Mouse (Mus musculus): ENCODE results near the gene Jak2. TPM values are rescaled to one million over a fixed set of nuclear protein-coding genes. Genes with fewer than 3 reads are reported as not detected.
A peak's percentile ranks its signal among the peaks of the same experiment; 100 is the strongest.

Gene Jak2
- polyA plus RNA-seq, 1 experiment from 2014 or later = 5.9 TPM

DNA sequence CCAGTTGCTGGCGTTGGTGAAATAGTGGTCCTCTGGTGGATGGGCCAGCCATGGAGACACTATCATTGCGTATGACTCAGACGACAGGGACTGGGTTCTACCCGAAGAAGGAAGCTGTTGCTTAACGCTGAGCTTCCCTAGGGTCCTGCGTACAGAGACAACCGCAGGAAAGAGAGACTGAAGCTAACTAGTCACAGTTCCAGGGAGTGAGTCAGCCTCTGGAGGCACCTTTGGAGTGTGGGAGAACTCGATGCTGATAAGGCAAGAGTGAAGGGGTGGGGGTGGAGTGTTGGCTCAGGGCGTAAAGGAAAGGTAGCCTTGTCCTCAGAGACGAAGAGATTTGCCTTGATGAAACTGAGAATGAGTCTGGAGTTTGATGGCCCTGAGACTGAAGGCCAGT, 10.0 kb upstream of the Jak2 start:
- H3K9ac ChIP-seq (ENCODE audit: low read depth, low read length) = no peak overlapping the region
- H3K27ac ChIP-seq (ENCODE audit: low read length) = 0 out of 2 replicates have a peak overlapping the region, but pooled peaks have one; percentile 34
- WGBS (ENCODE audit: insufficient replicate concordance) = 17% methylated on average over 10 of the region's 10 CpGs
- peaks cover 31% of the 10 kb centered on the region for H3K4me1 ChIP-seq (ENCODE audit: control insufficient read depth, low read depth, low read length)
- H3K4me2 ChIP-seq (ENCODE audit: low read depth, low read length) = peak overlapping the region; percentile 22; the same call in 1 of the 2 replicates
- H3K4me3 ChIP-seq (ENCODE audit: low read depth, low read length) = no peak overlapping the region
- H3K27me3 ChIP-seq (ENCODE audit: control insufficient read depth, insufficient read depth, low read depth, low read length) = no peaks in the 10 kb centered on the region
- no peaks in the 10 kb centered on the region for H3K9me3 ChIP-seq (replicated peaks; ENCODE audit: control insufficient read depth, low read length)
- no peaks in the 10 kb centered on the region for H3K36me3 ChIP-seq (ENCODE audit: control insufficient read depth, insufficient read depth)
- peak; percentile 81 for ATAC-seq (ENCODE audit: low read depth)

DNA sequence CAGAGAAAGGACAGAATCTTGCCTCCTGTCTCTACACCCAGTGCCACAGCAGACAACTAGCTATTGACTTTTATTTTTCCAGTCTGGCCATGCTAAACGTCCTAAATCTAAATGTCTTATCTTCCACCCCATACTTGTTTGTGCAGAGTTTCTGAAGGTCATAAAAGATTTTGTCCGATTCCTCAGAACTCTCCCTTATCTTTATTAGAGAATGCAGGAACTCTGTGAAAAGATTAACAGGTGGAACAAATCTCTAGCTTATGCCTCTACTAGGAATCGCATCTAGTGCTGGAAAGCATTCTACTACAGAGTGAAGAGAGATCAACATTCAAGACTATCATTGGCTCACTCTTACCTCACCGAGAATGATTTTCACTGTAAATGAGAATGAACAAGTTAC, 1.7 kb upstream of the Jak2 start:
- Histone ChIP-seq H3K4me2 (ENCODE audit: low read depth, low read length) (peak overlapping the region; percentile 86), H3K9me3 (replicated peaks; ENCODE audit: control insufficient read depth, low read length) (no peaks in the 10 kb centered on the region), H3K4me3 (ENCODE audit: low read depth, low read length) (peak overlapping the region; percentile 94), H3K4me1 (ENCODE audit: control insufficient read depth, low read depth, low read length) (peaks cover 29% of the 10 kb centered on the region), H3K27ac (ENCODE audit: low read length) (no peak overlapping the region), H3K9ac (ENCODE audit: low read depth, low read length) (no peak overlapping the region), H3K27me3 (ENCODE audit: control insufficient read depth, insufficient read depth, low read depth, low read length) (no peaks in the 10 kb centered on the region), H3K36me3 (ENCODE audit: control insufficient read depth, insufficient read depth) (no peaks in the 10 kb centered on the region)
- 28% methylated on average over 4 of the region's 4 CpGs for WGBS (ENCODE audit: insufficient replicate concordance)
- no peak for ATAC-seq (ENCODE audit: low read depth)

DNA sequence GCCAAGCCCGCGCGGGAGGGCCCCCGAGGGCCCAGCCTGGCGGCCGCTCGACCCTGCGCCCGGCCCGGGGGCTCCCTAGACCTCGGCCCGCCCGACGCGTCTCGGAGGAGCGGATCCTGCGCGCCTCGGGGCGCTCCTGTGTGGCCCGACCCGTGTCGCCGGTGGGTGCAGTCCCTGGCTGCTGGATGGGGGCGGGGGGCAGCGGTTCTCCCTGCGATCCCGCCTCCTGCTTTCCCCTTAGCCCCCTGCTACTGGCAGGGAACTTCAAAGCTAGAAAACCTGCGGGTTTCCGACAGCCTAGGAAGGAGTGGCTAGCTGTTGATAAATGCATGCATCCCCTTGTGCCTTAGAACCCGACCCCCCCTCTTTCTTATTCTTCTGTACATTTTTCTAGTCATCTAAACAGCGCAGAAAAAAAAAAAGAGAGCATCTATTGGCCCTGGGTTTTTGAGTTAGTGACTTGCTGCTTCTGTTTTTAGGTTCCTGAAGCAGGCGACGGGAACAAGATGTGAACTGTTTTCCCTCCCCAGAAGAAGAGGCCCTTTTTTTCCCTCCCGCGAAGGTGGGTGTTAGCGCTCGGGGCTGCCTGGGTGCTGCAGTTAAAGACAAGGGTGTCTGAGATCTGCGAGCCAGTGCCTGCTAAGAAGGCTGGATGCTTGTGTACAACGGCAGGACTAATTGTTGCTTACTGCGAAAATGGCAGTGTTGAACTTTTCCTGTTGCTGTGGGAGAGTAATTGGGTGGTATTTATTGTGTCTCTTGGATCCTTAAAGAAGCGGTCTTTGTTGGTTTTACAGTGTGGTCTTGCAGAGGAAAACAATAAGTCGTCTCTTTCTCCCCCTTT, 552 bp downstream of the Jak2 start:
- H3K9me3 ChIP-seq (replicated peaks; ENCODE audit: control insufficient read depth, low read length) = no peaks in the 10 kb centered on the region
- no peaks in the 10 kb centered on the region for H3K27me3 ChIP-seq (ENCODE audit: control insufficient read depth, insufficient read depth, low read depth, low read length)
- peak overlapping the region; percentile 99 for H3K27ac ChIP-seq (ENCODE audit: low read length)
- peak overlapping the region; percentile 94 for H3K4me3 ChIP-seq (ENCODE audit: low read depth, low read length)
- peak overlapping the region; percentile 100 for H3K9ac ChIP-seq (ENCODE audit: low read depth, low read length)
- peak; percentile 17 for ATAC-seq (ENCODE audit: low read depth)
- peaks cover 3% of the 10 kb centered on the region; the same call in 1 of the 2 replicates for H3K36me3 ChIP-seq (ENCODE audit: control insufficient read depth, insufficient read depth)
- WGBS (ENCODE audit: insufficient replicate concordance) = under 1% methylated on average over 44 of the region's 44 CpGs
- peaks cover 31% of the 10 kb centered on the region for H3K4me1 ChIP-seq (ENCODE audit: control insufficient read depth, low read depth, low read length)
- H3K4me2 ChIP-seq (ENCODE audit: low read depth, low read length) = peak overlapping the region; percentile 86

DNA sequence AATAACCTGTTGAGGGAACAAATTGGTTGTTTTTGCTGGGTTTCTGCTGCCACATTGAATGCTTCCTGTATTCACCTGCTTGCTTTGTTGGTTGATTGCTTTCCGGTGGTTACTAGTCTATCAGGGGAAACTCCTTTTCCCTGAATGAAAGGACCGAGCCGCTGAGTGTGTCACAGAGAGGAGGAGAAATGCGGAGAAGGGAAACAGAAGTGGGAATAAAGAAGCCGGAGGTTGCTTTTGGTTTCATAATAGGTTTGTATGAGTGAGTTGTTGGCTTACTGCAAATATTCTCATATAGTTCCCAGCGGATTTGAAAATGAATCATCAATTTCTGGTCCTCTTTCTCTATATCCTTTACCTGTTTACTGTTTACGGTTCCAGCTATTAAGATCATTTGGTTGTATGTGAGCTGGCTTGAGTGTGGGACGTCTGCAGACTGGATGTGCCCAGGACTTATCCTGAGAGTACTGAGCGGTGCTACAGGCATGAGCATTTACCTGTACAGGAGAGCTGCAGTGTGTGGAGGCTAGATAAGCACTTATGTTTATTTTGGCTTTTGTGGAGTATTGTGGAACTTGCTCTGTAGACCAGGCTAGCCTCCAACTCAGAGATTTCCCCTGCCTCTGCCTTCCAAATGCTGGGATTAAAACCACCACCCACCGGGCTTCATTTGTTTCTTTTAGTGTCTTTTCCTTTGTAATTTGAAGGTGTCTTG, 1.4 kb downstream of the Jak2 start:
- ATAC-seq (ENCODE audit: low read depth) = peak; percentile 12; the same call in 1 of the 2 replicates
- H3K9ac ChIP-seq (ENCODE audit: low read depth, low read length) = peak overlapping the region; percentile 100
- H3K4me2 ChIP-seq (ENCODE audit: low read depth, low read length) = peak overlapping the region; percentile 86
- WGBS (ENCODE audit: insufficient replicate concordance) = 11% methylated on average over 10 of the region's 10 CpGs
- peaks cover 32% of the 10 kb centered on the region for H3K4me1 ChIP-seq (ENCODE audit: control insufficient read depth, low read depth, low read length)
- peak overlapping the region; percentile 99 for H3K27ac ChIP-seq (ENCODE audit: low read length)
- H3K9me3 ChIP-seq (replicated peaks; ENCODE audit: control insufficient read depth, low read length) = no peaks in the 10 kb centered on the region
- H3K4me3 ChIP-seq (ENCODE audit: low read depth, low read length) = peak overlapping the region; percentile 94
- peaks cover 3% of the 10 kb centered on the region; the same call in 1 of the 2 replicates for H3K36me3 ChIP-seq (ENCODE audit: control insufficient read depth, insufficient read depth)
- H3K27me3 ChIP-seq (ENCODE audit: control insufficient read depth, insufficient read depth, low read depth, low read length) = no peaks in the 10 kb centered on the region

DNA sequence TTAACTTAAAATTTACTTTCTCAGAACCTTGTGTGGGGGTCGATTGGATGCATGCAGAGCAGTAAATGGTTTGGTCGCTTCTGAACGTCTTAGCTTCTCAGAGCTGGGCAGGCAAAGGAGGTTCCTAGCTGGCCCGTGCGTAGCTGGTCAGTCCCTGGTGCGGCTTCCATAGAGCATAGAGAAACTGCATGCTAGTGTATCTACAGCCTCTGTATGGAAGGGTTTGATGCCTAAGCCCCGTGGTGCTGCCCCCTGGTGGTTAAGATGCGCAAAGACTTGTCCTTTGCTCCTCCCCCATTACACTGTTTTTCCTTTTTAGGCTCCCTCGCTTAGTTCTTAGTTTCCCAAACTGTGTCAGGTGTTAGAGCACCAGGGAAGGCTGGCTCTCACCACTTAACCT, 2.1 kb downstream of the Jak2 start:
- Histone ChIP-seq H3K4me2 (ENCODE audit: low read depth, low read length) (peak overlapping the region; percentile 86), H3K27ac (ENCODE audit: low read length) (peak overlapping the region; percentile 99), H3K27me3 (ENCODE audit: control insufficient read depth, insufficient read depth, low read depth, low read length) (no peaks in the 10 kb centered on the region), H3K36me3 (ENCODE audit: control insufficient read depth, insufficient read depth) (peaks cover 3% of the 10 kb centered on the region; the same call in 1 of the 2 replicates), H3K9me3 (replicated peaks; ENCODE audit: control insufficient read depth, low read length) (no peaks in the 10 kb centered on the region), H3K4me3 (ENCODE audit: low read depth, low read length) (peak overlapping the region; percentile 94), H3K4me1 (ENCODE audit: control insufficient read depth, low read depth, low read length) (peaks cover 32% of the 10 kb centered on the region), H3K9ac (ENCODE audit: low read depth, low read length) (peak overlapping the region; percentile 100)
- ATAC-seq (ENCODE audit: low read depth) = peak; percentile 42
- WGBS (ENCODE audit: insufficient replicate concordance) = under 1% methylated on average over 9 of the region's 9 CpGs

DNA sequence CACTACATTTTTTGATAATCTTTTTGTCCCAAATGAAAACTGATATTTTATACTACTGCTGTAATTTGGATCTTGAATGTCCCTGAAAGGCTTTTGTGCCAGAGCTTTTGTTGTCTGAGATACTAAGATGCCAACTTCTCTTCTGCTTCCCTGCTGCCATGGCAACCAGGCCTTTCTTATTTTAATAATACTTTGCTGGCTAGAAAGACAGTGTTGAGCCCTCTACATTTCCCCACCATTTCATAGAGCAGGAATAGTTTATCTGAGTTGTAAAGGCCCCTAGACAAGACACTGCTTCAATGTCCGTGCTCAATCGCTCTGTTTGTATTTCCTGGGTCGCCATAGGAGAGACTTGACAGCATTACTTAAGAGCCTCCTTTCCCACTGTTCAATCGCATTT, 3.0 kb downstream of the Jak2 start:
- Histone ChIP-seq H3K4me1 (ENCODE audit: control insufficient read depth, low read depth, low read length) (peaks cover 30% of the 10 kb centered on the region), H3K4me3 (ENCODE audit: low read depth, low read length) (no peak overlapping the region), H3K9ac (ENCODE audit: low read depth, low read length) (no peak overlapping the region), H3K27me3 (ENCODE audit: control insufficient read depth, insufficient read depth, low read depth, low read length) (no peaks in the 10 kb centered on the region), H3K9me3 (replicated peaks; ENCODE audit: control insufficient read depth, low read length) (no peaks in the 10 kb centered on the region), H3K4me2 (ENCODE audit: low read depth, low read length) (peak overlapping the region; percentile 86), H3K36me3 (ENCODE audit: control insufficient read depth, insufficient read depth) (peaks cover 3% of the 10 kb centered on the region; the same call in 1 of the 2 replicates), H3K27ac (ENCODE audit: low read length) (peak overlapping the region; percentile 99; the same call in 1 of the 2 replicates)
- no peak for ATAC-seq (ENCODE audit: low read depth)
- WGBS (ENCODE audit: insufficient replicate concordance) = 72% methylated on average over 4 of the region's 4 CpGs

DNA sequence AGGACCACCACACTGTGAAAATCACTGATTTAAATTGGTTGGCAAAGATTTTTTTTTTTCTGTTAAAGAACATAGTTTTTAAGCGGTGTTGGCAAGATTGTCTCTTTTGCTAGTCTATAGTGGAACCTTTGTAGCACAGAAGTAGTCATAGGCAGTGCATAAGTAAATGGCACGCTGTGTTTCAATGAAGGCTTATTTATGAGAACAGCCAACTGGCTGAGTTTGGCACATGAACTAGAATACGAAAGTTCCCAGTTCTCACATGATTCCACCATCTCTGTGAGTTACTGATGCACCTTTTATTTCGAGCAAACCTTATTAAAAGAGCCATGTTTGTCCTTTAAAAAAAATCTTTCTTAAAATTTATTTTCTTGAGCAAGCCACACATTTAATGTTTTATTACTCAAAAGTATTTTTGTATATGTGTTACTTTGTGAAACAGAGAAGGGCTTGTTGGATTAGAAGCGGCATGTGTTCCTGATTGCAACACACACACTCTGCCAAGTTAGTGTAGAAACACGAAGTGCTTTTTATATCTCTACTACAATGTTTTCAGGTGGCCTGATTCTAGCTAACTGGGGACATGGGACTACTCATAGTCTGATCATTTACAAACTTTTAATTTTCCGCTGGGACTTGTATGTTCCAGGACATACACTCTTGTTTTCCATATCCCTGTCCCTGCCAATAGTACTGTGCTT, 3.8 kb downstream of the Jak2 start:
- 83% methylated on average over 7 of the region's 7 CpGs for WGBS (ENCODE audit: insufficient replicate concordance)
- Histone ChIP-seq H3K4me1 (ENCODE audit: control insufficient read depth, low read depth, low read length) (peaks cover 22% of the 10 kb centered on the region), H3K9ac (ENCODE audit: low read depth, low read length) (no peak overlapping the region), H3K27me3 (ENCODE audit: control insufficient read depth, insufficient read depth, low read depth, low read length) (no peaks in the 10 kb centered on the region), H3K36me3 (ENCODE audit: control insufficient read depth, insufficient read depth) (peaks cover 3% of the 10 kb centered on the region; the same call in 1 of the 2 replicates), H3K9me3 (replicated peaks; ENCODE audit: control insufficient read depth, low read length) (no peaks in the 10 kb centered on the region), H3K27ac (ENCODE audit: low read length) (no peak overlapping the region), H3K4me2 (ENCODE audit: low read depth, low read length) (no peak overlapping the region), H3K4me3 (ENCODE audit: low read depth, low read length) (no peak overlapping the region)
- no peak for ATAC-seq (ENCODE audit: low read depth)

DNA sequence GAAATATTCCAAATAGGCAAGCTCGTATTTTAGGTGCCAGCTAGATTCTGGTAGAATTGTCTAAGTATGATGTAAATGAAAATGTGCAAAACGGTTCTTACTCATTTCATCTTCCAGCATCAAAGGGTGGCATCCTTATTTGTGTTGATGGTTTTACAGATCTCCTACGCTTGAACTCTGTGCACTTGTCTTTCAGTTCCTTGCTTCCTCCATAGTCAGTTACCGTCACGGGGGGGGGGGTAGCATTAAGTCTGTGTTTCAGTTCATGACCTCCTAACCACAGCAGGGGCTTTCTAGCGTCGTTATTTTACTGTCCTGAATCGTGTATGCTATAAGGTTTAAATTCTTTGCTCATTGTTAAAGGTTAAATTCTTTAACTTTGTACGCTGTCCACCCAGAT, 10.0 kb downstream of the Jak2 start:
- H3K9me3 ChIP-seq (replicated peaks; ENCODE audit: control insufficient read depth, low read length) = no peaks in the 10 kb centered on the region
- H3K27me3 ChIP-seq (ENCODE audit: control insufficient read depth, insufficient read depth, low read depth, low read length) = no peaks in the 10 kb centered on the region
- H3K36me3 ChIP-seq (ENCODE audit: control insufficient read depth, insufficient read depth) = peaks cover 9% of the 10 kb centered on the region
- H3K27ac ChIP-seq (ENCODE audit: low read length) = no peak overlapping the region
- H3K4me2 ChIP-seq (ENCODE audit: low read depth, low read length) = no peak overlapping the region
- peaks cover 3% of the 10 kb centered on the region for H3K4me1 ChIP-seq (ENCODE audit: control insufficient read depth, low read depth, low read length)
- H3K9ac ChIP-seq (ENCODE audit: low read depth, low read length) = no peak overlapping the region
- no peak overlapping the region for H3K4me3 ChIP-seq (ENCODE audit: low read depth, low read length)
- WGBS (ENCODE audit: insufficient replicate concordance) = 86% methylated on average over 9 of the region's 9 CpGs
- no peak for ATAC-seq (ENCODE audit: low read depth)

Data from liver, embryonic 16.5 days (tissue).